Mouse (Mus musculus) E14TG2a.4 (cell line): ENCODE measurements at regions not wholly inside any gene's neighbourhood (a gene's known extent, or its start where the extent isn't known, plus 50 kb on each side); places are given as distances from the start of the nearest gene placed in this dataset.

Experiments used
- CTCF ChIP-seq: conservative IDR thresholded peaks from 2 replicates; pipeline ENCODE4 v1.5.1; 2014; ENCODE audit warnings: low read length
- NANOG ChIP-seq: IDR thresholded peaks from 2 replicates; pipeline ENCODE4 v1.6.1; 2014; ENCODE audit warnings: borderline replicate concordance, low read length, mixed read lengths

GRCm38 (mm10) chr6:94408996-94409395 is 91.1 kb upstream of the Slc25a26 start:
- TF ChIP-seq CTCF (no peak), NANOG (no peak)
